Comparison of ENCODE assay signal across 16 mouse cellular contexts in genomic region chr10:4323885-4324284, GRCm38 (mm10).
"Had no signal": no experiment of that assay in that cellular context is flagged by ENCODE, and none has a peak within 500 bp of the region (broad histone marks: within the 10 kb centered on the region; RNA-seq: fewer than 3 reads in every experiment).

No protein-coding gene starts in this region.

- H3K27me3 ChIP-seq: neural tube, embryonic 13.5 days; neural tube, embryonic 15.5 days; stomach, embryonic 15.5 days had no signal

- H3K4me2 ChIP-seq: neural tube, embryonic 13.5 days; neural tube, embryonic 15.5 days; stomach, embryonic 15.5 days had no signal

- H3K27ac ChIP-seq: neural tube, embryonic 13.5 days; neural tube, embryonic 15.5 days; stomach, embryonic 15.5 days; stomach, postnatal 0 days had no signal

- H3K4me3 ChIP-seq: neural tube, embryonic 13.5 days; neural tube, embryonic 15.5 days; stomach, embryonic 15.5 days had no signal

- DNase-seq: retina, postnatal 1 day; right cerebral cortex, adult 18-20 months; right cerebral cortex, postnatal 14 days; right cerebral cortex, postnatal 25 days; right cerebral cortex, postnatal 4 days; spleen, adult 18-20 months; thymus, adult 18-20 months; thymus, adult 2 months; thymus, postnatal 14 days; thymus, postnatal 25 days; thymus, postnatal 36 days; thymus, postnatal 4 days had no signal

- H3K4me1 ChIP-seq: neural tube, embryonic 15.5 days had no signal

- H3K9ac ChIP-seq: neural tube, embryonic 13.5 days; neural tube, embryonic 15.5 days; stomach, embryonic 15.5 days had no signal

- H3K9me3 ChIP-seq: neural tube, embryonic 13.5 days; neural tube, embryonic 15.5 days; stomach, embryonic 15.5 days had no signal

- H3K36me3 ChIP-seq: neural tube, embryonic 13.5 days; neural tube, embryonic 15.5 days; stomach, embryonic 15.5 days had no signal
